Mouse (Mus musculus) T-helper 17 cell (primary cell): ENCODE measurements around the gene Duoxa2.
"Not testable (repeated sequence)": the region's sequence is repeated elsewhere in the genome, so short reads cannot be mapped to it uniquely, and the experiment has no call there.

Source experiments
- in situ Hi-C, 2 experiments: fragments of 300-600 bp; cut with MboI, MseI; formaldehyde crosslinking; loops; 1 replicate in 1 of 2; 2 replicates in 1 of 2; pipeline ENCODE4 v1.15.1; 2025; ENCODE audit warnings: high pct_unique_total_duplicates in 2 of 2

Gene Duoxa2

GRCm38 (mm10) chr2:122305097-122305892 lies 6.6 kb downstream of the Duoxa2 start:
- in situ Hi-C loops: no loop called here

- in situ Hi-C loops: no loop called here
These were observed 7.5 kb downstream of the Duoxa2 start for GRCm38 (mm10) chr2:122306184-122306583.

- in situ Hi-C loops: no loop called here
These were observed 10.9 kb downstream of the Duoxa2 start for GRCm38 (mm10) chr2:122309647-122310046.

- in situ Hi-C loops: no loop called here
These were observed 12.9 kb downstream of the Duoxa2 start for GRCm38 (mm10) chr2:122311561-122311960.

- in situ Hi-C loops: no loop called here
These were observed 14.2 kb downstream of the Duoxa2 start for GRCm38 (mm10) chr2:122312722-122313417.

GRCm38 (mm10) chr2:122313536-122313935 lies 14.8 kb downstream of the Duoxa2 start, which contains the start of gene Duoxa1:
Gene Duoxa1, minus strand, starts transcription at chr2:122313730.
- in situ Hi-C loops: no loop called here

GRCm38 (mm10) chr2:122315372-122315771 lies 16.7 kb downstream of the Duoxa2 start, which contains the start of gene Duox1:
Gene Duox1, plus strand, starts transcription at chr2:122315672.
- in situ Hi-C loops: no loop called here

GRCm38 (mm10) chr2:122317384-122317783 lies 18.7 kb downstream of the Duoxa2 start:
- in situ Hi-C loops: no loop called here

- in situ Hi-C loops: no loop called here
These were observed 25.3 kb downstream of the Duoxa2 start for GRCm38 (mm10) chr2:122323960-122324359.

- in situ Hi-C loops: no loop called here
These were observed 25.9 kb downstream of the Duoxa2 start for GRCm38 (mm10) chr2:122324586-122324985.

GRCm38 (mm10) chr2:122325361-122325760 lies 26.7 kb downstream of the Duoxa2 start:
- in situ Hi-C loops: no loop called here

GRCm38 (mm10) chr2:122327986-122328385 lies 29.3 kb downstream of the Duoxa2 start:
- in situ Hi-C loops: no loop called here

- in situ Hi-C loops: not testable (repeated sequence)
These were observed 31.6 kb downstream of the Duoxa2 start for GRCm38 (mm10) chr2:122330317-122330716.

GRCm38 (mm10) chr2:122332222-122332621 lies 33.5 kb downstream of the Duoxa2 start:
- in situ Hi-C loops: no loop called here

GRCm38 (mm10) chr2:122334170-122334569 lies 35.5 kb downstream of the Duoxa2 start:
- in situ Hi-C loops: no loop called here

GRCm38 (mm10) chr2:122337291-122337690 lies 38.6 kb downstream of the Duoxa2 start:
- in situ Hi-C loops: no loop called here

GRCm38 (mm10) chr2:122345106-122345893 lies 46.6 kb downstream of the Duoxa2 start:
- in situ Hi-C loops: no loop called here

- in situ Hi-C loops: not testable (repeated sequence)
These were observed 47.5 kb downstream of the Duoxa2 start for GRCm38 (mm10) chr2:122346164-122346563.

- in situ Hi-C loops: no loop called here
These were observed 48.6 kb downstream of the Duoxa2 start for GRCm38 (mm10) chr2:122347257-122347656.

GRCm38 (mm10) chr2:122348531-122349131 lies 49.9 kb downstream of the Duoxa2 start:
- in situ Hi-C loops: no loop called here

GRCm38 (mm10) chr2:122349136-122349785 lies 50.6 kb downstream of the Duoxa2 start:
- in situ Hi-C loops: no loop called here
